Mouse (Mus musculus) MEL (cell line): ENCODE measurements at regions not wholly inside any gene's neighbourhood (a gene's known extent, or its start where the extent isn't known, plus 50 kb on each side); places are given as distances from the start of the nearest gene placed in this dataset.

Experiments
- CHD1 ChIP-seq: IDR thresholded peaks from 2 replicates; pipeline ENCODE4 v1.6.1; 2012; ENCODE audit warnings: low read depth, mild to moderate bottlenecking, inconsistent platforms, low read length, improper control_type of control experiment
- CTCF ChIP-seq, 3 experiments: IDR thresholded peaks in 2 of 3; conservative IDR thresholded peaks in 1 of 3; 2 replicates each; pipeline ENCODE4 v1.5.1; 2011 to 2012; ENCODE audit warnings: low read length in 3 of 3, low read depth in 2 of 3, mild to moderate bottlenecking in 2 of 3, improper control_type of control experiment in 1 of 3, inconsistent platforms in 1 of 3, mixed read lengths in 1 of 3, moderate library complexity in 1 of 3; ENCODE audit not compliant: control insufficient read depth in 1 of 3, insufficient read depth in 1 of 3, poor library complexity in 1 of 3, severe bottlenecking in 1 of 3
- ETS1 ChIP-seq: IDR thresholded peaks from 2 replicates; pipeline ENCODE4 v1.6.1; 2012; ENCODE audit warnings: low read depth, mild to moderate bottlenecking, inconsistent platforms, low read length, improper control_type of control experiment, moderate library complexity
- HCFC1 ChIP-seq: IDR thresholded peaks from 2 replicates; pipeline ENCODE4 v1.6.1; 2012; ENCODE audit warnings: low read depth, mild to moderate bottlenecking, inconsistent platforms, low read length, improper control_type of control experiment, moderate library complexity
- MAX ChIP-seq: IDR thresholded peaks from 2 replicates; pipeline ENCODE4 v1.6.1; 2011; ENCODE audit warnings: low read length, improper control_type of control experiment
- MYC ChIP-seq: IDR thresholded peaks from 2 replicates; pipeline ENCODE4 v1.6.1; 2011; ENCODE audit warnings: low read depth, mild to moderate bottlenecking, low read length, improper control_type of control experiment, moderate library complexity
- POLR2A ChIP-seq, 2 experiments: IDR thresholded peaks; 2 replicates each; pipeline ENCODE4 v1.6.1; 2011 to 2012; ENCODE audit warnings: low read length in 2 of 2, mild to moderate bottlenecking in 2 of 2, control low read depth in 1 of 2, improper control_type of control experiment in 1 of 2, low read depth in 1 of 2, moderate library complexity in 1 of 2; ENCODE audit not compliant: control insufficient read depth in 1 of 2, insufficient read depth in 1 of 2, poor library complexity in 1 of 2
- TAL1 ChIP-seq: IDR thresholded peaks from 2 replicates; pipeline ENCODE4 v1.6.1; 2012; ENCODE audit warnings: mild to moderate bottlenecking, inconsistent platforms, low read length, moderate library complexity, mixed read lengths
- USF1 ChIP-seq: IDR thresholded peaks from 2 replicates; pipeline ENCODE4 v1.6.1; 2014; ENCODE audit warnings: low read depth, mild to moderate bottlenecking, inconsistent platforms, low read length, improper control_type of control experiment, moderate library complexity
- ZMIZ1 ChIP-seq: IDR thresholded peaks from 2 replicates; pipeline ENCODE4 v1.6.1; 2012; ENCODE audit warnings: low read depth, mild to moderate bottlenecking, inconsistent platforms, low read length, improper control_type of control experiment, moderate library complexity

GRCm38 (mm10) chr12:110200887-110201286 lies 78.0 kb upstream of the Dio3 start:
- no peak for TF ChIP-seq CTCF (IDR thresholded peaks at IDR 0.05 in 2 of 3, conservative IDR thresholded peaks at IDR 0.05 in 1 of 3; ENCODE audit: control insufficient read depth in 1 of 3, insufficient read depth in 1 of 3, low read depth in 2 of 3, low read length in 3 of 3, poor library complexity in 1 of 3, severe bottlenecking in 1 of 3)
- no peak for TF ChIP-seq ZMIZ1
- no peak for TF ChIP-seq POLR2A (IDR thresholded peaks at IDR 0.05; ENCODE audit: control insufficient read depth in 1 of 2, insufficient read depth in 1 of 2, low read depth in 1 of 2, low read length in 2 of 2, poor library complexity in 1 of 2)
- TF ChIP-seq HCFC1 = no peak
- no peak for TF ChIP-seq MAX
- no peak for TF ChIP-seq CHD1
- no peak for TF ChIP-seq USF1
- TF ChIP-seq MYC = no peak
- no peak for TF ChIP-seq ETS1
- TF ChIP-seq TAL1 = no peak
